Mouse (Mus musculus): Measurements from ENCODE around the gene Gm17783.
"Not testable (repeated sequence)": the region's sequence is repeated elsewhere in the genome, so short reads cannot be mapped to it uniquely, and the experiment has no call there.

Gene Gm17783

DNA sequence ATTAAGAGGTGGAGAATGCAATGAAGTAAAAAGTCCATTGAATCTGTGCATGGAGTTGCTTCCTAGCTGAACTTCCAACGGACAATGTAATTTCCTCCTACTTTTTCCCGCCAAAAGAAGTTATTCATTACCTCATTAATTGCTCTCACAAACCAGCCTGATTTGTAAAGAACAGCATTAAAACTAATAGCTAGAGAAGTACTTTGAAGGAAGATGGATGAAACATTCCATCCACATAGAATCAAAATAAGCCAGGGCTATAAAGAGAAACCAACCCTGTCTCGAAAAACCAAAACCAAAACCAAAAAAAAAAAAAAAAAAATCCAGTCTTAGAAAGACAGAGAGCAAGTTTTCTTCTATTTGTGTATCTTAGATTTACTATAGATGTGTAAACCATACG, at the start of gene Gm17783:
Gm17783 (minus strand) TSS at position 101 of the 400 bp plus-strand sequence.
- DNase-seq: no peak

DNA sequence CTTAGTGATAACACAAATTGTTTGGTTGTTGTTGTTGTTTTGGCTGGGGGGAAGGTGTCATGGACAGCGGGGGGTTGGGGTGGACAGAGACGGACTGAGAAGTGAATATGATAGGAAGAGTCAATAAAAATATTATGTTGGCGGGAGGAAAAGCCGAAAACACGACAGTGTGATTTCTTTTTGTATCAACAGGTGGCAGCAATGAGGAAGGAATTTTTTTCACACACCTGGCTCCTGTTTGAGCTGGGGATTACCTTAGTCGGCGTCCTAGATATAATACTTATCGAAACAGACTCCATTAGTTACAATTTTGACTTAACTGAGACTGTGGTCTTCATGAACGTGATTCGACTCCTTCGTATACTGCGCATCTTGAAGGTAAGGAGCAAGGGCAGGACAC, 48.0 kb upstream of the Gm17783 start:
- DNase-seq: no peak

DNA sequence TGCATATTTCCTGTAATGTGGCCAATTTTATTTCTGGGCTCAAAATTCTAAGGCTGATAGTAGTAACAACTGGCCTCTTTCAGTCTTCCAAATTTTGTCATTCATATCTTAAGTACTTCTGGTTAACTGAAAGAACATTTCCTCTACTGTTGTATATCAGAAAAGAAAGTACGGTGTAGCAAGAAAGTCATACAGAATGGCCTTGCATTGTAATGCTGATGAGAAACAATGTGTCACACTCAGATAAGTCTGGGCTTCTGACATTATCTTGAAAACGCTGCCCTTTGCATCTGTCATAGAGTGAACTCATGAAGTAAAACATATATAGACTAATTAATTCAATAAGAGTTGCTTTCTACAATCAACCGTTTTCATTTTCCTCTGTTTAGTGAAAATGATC, 40.5 kb upstream of the Gm17783 start:
- DNase-seq: no peak

DNA sequence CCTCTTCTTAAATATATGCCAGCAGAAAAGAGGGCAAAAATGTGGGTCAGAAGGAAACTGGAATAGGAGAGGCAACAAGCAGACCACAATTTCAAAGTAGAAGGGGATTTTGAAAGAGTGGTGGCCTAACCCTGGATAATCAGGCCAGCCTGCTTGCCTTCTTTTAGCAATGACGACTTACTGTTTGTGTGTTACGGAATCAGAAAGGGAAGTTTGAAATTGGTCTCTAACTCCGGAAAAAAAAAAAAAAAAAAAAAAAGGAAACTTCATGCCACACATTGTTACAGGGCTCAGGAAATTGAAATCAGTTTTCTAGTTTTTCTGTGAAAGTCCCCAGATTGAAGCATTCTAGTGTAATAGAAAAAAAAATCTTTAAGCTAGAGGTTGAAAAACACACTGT, 29.9 kb upstream of the Gm17783 start:
- DNase-seq: no peak

DNA sequence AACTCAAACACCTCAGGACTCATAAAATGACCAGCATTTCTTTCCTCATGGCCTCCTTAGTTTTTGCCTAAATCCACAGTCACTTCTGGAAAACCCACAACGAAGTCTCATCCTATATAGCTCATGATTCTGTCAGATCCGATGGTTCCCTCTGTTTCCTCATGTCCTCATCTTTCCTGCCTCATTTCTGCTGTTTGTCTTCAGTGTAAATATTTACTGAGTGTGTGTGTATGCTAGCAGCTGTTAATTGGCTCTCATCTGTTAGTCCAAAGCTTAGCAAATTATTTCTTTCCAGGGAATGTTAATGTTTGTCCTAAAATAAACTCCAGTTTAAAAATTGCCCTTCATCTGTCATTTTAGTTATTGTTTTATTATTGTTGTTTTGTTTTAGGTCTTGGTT, 19.7 kb upstream of the Gm17783 start:
- no peak for DNase-seq

DNA sequence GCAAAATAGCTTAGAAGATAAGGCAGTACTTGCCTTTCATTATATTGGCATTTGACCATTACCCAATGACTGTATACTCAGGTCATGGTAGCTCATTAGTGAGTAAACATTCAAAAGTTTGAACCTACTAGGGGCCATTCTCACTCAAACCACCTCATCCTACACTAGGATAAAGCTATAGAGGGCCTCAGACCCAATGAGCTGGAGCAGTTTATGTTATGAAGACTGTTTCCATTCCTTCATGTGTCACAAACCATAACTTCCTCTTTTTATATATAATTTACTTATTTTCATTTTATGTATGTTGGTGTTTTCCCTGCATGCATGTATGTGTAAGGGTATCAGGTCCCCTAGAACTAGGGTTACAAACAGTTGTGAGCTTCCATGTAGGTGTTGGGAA, 16.1 kb upstream of the Gm17783 start:
- no peak for DNase-seq

DNA sequence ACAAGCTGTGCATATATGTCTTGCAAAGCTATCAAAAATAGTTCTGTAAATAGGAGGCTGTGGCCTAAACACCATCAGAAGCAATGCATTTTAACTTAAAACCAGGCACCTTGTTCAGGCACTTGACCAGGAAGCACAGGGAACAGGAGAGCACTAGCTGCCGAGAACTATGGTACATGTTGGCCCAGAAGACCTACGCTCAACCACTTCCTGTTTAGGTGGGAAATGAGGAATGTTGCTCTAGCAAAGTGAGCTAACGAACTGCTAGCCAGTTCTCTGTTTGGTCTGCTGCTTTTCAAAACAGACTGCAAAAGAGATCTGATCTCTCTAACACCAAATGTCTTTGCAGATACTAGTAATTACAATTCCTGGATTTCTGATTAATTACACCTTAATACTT, 12.5 kb upstream of the Gm17783 start:
- DNase-seq: no peak

DNA sequence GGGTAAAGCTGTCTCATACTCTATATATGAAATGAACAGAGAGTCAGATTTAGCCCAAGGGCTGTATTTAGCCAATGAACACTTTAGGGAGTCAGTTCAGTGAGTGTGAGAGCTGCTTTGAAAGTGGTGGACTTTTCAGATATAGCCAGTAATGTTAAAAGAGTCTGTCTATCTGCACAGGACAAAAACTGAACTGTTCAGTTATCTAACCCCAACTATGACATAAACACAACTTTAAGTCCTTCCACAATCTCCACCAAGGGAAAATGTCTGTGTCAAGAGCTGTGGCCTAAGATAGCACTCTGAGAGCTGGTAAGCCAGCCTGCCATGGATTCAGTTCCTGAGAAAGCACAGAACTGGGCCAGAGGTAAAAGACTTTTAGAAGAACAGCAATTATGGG, 10.3 kb upstream of the Gm17783 start:
- DNase-seq: no peak

DNA sequence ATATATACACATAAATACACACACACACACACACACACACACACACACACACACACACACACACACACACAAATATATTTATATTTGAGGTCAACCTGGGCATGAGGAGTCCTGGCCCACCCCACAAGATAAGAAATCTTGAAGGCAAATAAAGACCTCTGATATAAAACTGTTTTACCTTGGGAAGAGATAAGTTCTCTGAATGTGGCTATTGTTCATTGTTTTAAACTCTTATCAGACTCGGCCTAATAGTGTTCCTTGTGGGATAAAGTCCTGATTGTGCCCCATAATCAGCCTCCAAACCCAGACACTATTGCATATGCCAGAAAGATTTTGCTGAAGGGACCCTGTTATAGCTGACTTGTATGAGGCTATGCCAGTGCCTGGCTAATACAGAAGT, 6.5 kb upstream of the Gm17783 start:
- DNase-seq: not testable (repeated sequence)

DNA sequence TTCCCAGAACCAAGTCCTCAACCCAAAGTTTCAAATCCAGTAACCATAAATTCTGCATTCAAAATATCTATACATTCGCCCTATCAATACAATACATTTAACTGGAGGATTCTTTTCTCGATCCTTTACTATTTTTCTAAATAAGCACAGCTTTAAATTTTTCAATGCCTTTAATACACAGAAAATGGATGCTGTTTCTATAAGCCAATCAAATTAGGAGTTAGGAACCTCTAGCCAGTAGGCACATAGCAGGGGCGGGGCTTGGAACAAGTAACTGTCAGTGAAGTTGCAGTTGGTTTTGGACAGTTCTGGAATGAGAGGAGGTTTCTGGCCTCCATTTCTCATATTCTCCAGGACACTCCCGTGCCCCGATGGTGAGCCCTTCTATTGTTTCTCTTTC, 3.2 kb upstream of the Gm17783 start, which contains the start of gene Slc9c1:
Slc9c1 (plus strand) TSS at position 301 of the 400 bp plus-strand sequence.
- DNase-seq: no peak

DNA sequence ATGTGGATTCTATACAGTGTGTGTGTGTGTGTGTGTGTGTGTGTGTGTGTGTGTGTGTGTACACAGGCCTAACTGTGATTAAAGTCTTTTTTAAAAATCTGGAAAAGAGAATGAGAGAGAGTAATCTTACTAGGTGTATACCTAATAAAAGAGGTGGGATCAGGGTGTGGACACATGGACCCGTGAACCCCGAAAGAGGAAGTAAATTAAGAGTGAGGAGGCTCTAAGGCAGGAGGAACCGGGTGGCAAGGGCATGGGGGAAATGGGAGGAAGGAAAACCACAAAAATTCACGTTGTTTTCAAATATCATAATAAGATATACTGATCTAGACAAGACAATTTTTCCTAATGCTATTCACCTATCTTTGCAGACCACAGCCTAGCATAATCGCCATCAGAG, 6.3 kb downstream of the Gm17783 start:
- no peak for DNase-seq

DNA sequence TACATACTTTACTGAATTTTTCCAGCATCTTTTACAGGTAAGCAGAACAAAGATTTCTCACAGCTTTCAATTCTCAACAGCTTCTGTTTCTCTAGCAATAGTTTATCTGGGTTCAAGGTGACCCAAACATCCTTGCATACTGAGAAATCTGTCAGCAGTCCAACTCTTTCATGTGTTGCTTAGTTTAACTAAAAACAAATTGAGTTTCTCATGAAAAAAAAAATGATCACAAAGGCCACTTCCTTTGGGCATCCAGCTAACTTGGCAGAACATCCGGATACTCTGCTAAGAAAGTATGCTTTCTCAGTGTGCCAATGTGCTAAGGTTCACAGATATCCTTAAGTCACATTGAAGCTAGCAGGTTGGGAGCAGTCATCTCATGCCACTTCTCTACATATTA, 36.5 kb downstream of the Gm17783 start:
- no peak for DNase-seq

DNA sequence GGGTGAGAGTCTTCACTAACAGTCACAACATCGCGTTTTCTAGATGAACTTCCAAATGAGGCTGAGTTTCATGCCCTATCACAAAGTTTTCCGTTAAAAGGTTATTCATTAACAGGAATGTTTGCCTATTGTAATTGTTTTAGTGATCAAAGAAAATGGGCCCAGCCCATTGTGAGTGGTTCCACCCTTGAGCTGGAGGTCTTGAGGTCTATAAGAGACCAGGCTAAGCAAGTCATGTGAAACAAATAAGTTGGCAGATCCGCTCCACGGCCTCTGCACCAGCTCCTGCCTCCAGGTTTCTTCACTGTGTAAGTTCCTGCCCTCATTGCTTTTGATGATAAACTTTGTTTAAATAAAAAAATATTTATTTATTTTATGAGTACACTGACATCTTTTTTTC, 38.9 kb downstream of the Gm17783 start, which contains the start of gene Gm609:
Gm609 (minus strand) TSS at position 43 of the 400 bp plus-strand sequence.
- DNase-seq: no peak

DNA sequence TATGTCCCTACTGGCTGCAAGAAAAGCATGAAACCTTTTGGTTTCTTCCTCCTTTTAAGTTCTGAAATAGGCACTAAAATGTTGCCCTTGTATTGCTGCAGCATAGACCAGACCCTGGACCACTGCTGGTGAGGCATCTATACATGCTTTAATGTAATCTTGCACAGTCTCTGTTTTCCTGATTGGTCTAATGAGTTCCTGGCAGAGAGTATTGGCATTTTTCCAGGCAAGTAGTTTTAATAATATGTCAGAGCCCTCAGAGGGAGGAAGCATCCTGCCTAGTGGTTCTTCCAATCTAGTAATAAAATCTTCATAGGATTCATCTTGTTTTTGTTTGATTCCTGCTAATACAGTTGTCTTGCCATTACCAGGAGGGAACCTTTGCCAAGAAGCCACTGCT, 54.9 kb downstream of the Gm17783 start:
- DNase-seq: no peak

DNA sequence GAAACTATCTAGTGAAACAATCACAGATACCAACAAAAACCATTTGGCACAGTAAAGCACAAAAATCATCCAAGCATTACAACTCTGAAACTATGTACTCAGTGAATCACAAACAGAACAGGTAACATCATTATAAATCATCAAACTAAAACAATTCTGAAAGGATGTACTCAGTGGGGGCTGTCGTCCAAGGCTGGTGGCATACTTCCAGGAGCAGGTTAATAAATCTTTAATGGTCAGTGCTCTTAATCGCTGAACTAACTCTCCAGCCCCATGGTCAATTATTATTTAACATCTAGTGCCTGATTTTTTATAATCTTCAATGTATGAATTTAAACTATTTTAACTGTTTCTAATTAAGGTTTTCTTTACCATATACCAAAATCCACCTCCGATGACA, 60.0 kb downstream of the Gm17783 start:
- DNase-seq: not testable (repeated sequence)

Data from retina, postnatal 1 day (tissue).